Mouse (Mus musculus) B cell, adult 62 days (primary cell): Measurements from ENCODE around the gene Nlrp9b. TPM values are rescaled to one million over a fixed set of nuclear protein-coding genes. Genes with fewer than 3 reads are reported as not detected.

Experiments used
- total RNA-seq: library from RNA; stranded (reverse); gene quantifications from 4 replicates; pipeline ENCODE4 v1.2.4, GENCODE M21; 2023

Nlrp9b gene
- not detected in 4 replicates for total RNA-seq

GRCm38 (mm10) chr7:19991165-19991564, at the start of gene Nlrp9b:
TSS of gene Nlrp9b (plus strand) at chr7:19991465.

GRCm38 (mm10) chr7:19950589-19950988, 40.7 kb upstream of the Nlrp9b start, which contains the start of gene Igsf23:
TSS of gene Igsf23 (minus strand) at chr7:19950756.

GRCm38 (mm10) chr7:19964985-19965579, 26.2 kb upstream of the Nlrp9b start, which contains the start of gene Ceacam20:
TSS of gene Ceacam20 (plus strand) at chr7:19965412.

GRCm38 (mm10) chr7:20099380-20099779, 108.1 kb downstream of the Nlrp9b start, which contains the start of gene Vmn1r91:
TSS of gene Vmn1r91 (plus strand) at chr7:20099680.

GRCm38 (mm10) chr7:20122479-20122878, 131.2 kb downstream of the Nlrp9b start, which contains the start of gene Gm16442:
TSS of gene Gm16442 (minus strand) at chr7:20122579.

Other genes starting within 250 kb of the Nlrp9b start
- not detected in 4 replicates for gene Nectin2, start 241.0 kb upstream of the Nlrp9b start, total RNA-seq
- not detected in 4 replicates for gene Bcam, start 220.4 kb upstream of the Nlrp9b start, total RNA-seq
- 1.2 to 3.7 TPM (median 2.1 TPM) in 3 of 4 replicates, not detected in the other for gene Cblc, start 194.7 kb upstream of the Nlrp9b start, total RNA-seq
- gene Bcl3, start 168.7 kb upstream of the Nlrp9b start, total RNA-seq = 57.3 to 76.7 TPM (median 71.4 TPM) in 4 replicates
- not detected in 4 replicates for gene Gm19345, start 139.5 kb upstream of the Nlrp9b start, total RNA-seq
- gene Ceacam16, start 130.2 kb upstream of the Nlrp9b start, total RNA-seq = 13.2 to 20.2 TPM (median 15.3 TPM) in 4 replicates
- gene Ceacam19, start 103.5 kb upstream of the Nlrp9b start, total RNA-seq = not detected in 4 replicates
- 18.8 to 24.1 TPM (median 21.6 TPM) in 4 replicates for gene Pvr, start 70.3 kb upstream of the Nlrp9b start, total RNA-seq
- gene Igsf23, start 40.7 kb upstream of the Nlrp9b start, total RNA-seq = not detected in 4 replicates
- gene Ceacam20, start 26.1 kb upstream of the Nlrp9b start, total RNA-seq = not detected in 4 replicates
- gene Vmn1r91, start 108.2 kb downstream of the Nlrp9b start, total RNA-seq = not detected in 4 replicates
- not detected in 4 replicates for gene Gm16442, start 131.1 kb downstream of the Nlrp9b start, total RNA-seq
- not detected in 4 replicates for gene Vmn1r93, start 147.6 kb downstream of the Nlrp9b start, total RNA-seq
- gene Vmn1r94, start 176.9 kb downstream of the Nlrp9b start, total RNA-seq = not detected in 4 replicates
- not detected in 4 replicates for gene Vmn1r95, start 202.2 kb downstream of the Nlrp9b start, total RNA-seq
- gene Gm6164, start 214.1 kb downstream of the Nlrp9b start, total RNA-seq = not detected in 4 replicates
- gene Gm4498, start 242.4 kb downstream of the Nlrp9b start, total RNA-seq = not detected in 4 replicates